23 mouse cellular contexts compared by ENCODE assay signal in genomic region chr17:84226681-84227080, GRCm38 (mm10). TPM values are rescaled to one million over a fixed set of nuclear protein-coding genes. Genes with fewer than 3 reads are reported as not detected.
A peak's percentile ranks its signal among the peaks of the same experiment; 100 is the strongest.
DNase-seq lines count a peak whose midpoint lies in the region; ATAC-seq and TF ChIP-seq lines count a peak whose summit lies in the region.
"Had no signal": no experiment of that assay in that cellular context is flagged by ENCODE, and none has a peak within 500 bp of the region (broad histone marks: within the 10 kb centered on the region; RNA-seq: fewer than 3 reads in every experiment).

No protein-coding gene starts in this region.

- peak overlapping the region; percentile 11; the same call in 1 of the 2 replicates for H3K27ac ChIP-seq in heart, embryonic 12.5 days (ENCODE audit: poor library complexity, severe bottlenecking)
- peak overlapping the region; percentile 58; the same call in 1 of the 2 replicates for H3K27ac ChIP-seq in liver, postnatal 0 days (ENCODE audit: low read depth)
- no peak overlapping the region for H3K27ac ChIP-seq in layer of hippocampus, adult 2 months
- H3K27ac ChIP-seq: embryonic facial prominence, embryonic 13.5 days; forebrain, embryonic 15.5 days; hindbrain, embryonic 10.5 days; hindbrain, postnatal 0 days; limb, embryonic 13.5 days; liver, embryonic 15.5 days; stomach, embryonic 15.5 days had no signal

- H3K4me1 ChIP-seq in heart, embryonic 12.5 days (replicated peaks) = peaks cover 15% of the 10 kb centered on the region
- peaks cover 28% of the 10 kb centered on the region for H3K4me1 ChIP-seq in liver, postnatal 0 days (ENCODE audit: insufficient read depth)
- H3K4me1 ChIP-seq: embryonic facial prominence, embryonic 13.5 days; forebrain, embryonic 15.5 days had no signal

- H3K4me2 ChIP-seq in heart, embryonic 12.5 days = no peak overlapping the region
- H3K4me2 ChIP-seq in liver, postnatal 0 days (ENCODE audit: low read depth, low read length) = no peak overlapping the region
- H3K4me2 ChIP-seq: embryonic facial prominence, embryonic 13.5 days; forebrain, embryonic 15.5 days; kidney, embryonic 15.5 days; limb, embryonic 13.5 days; liver, embryonic 15.5 days; stomach, embryonic 15.5 days had no signal

- H3K9me3 ChIP-seq in heart, embryonic 12.5 days (replicated peaks) = no peaks in the 10 kb centered on the region
- no peaks in the 10 kb centered on the region for H3K9me3 ChIP-seq in liver, postnatal 0 days (ENCODE audit: low read length)
- H3K9me3 ChIP-seq: embryonic facial prominence, embryonic 13.5 days; forebrain, embryonic 15.5 days; heart, embryonic 10.5 days; hindbrain, embryonic 10.5 days; kidney, embryonic 15.5 days; limb, embryonic 13.5 days; liver, embryonic 15.5 days; stomach, embryonic 15.5 days had no signal

- peaks cover 58% of the 10 kb centered on the region for H3K36me3 ChIP-seq in heart, embryonic 12.5 days
- peaks cover 12% of the 10 kb centered on the region; the same call in 1 of the 2 replicates for H3K36me3 ChIP-seq in liver, postnatal 0 days (replicated peaks; ENCODE audit: insufficient read depth, low read length)

- 74% methylated on average over 6 of the region's 6 CpGs for WGBS in heart, embryonic 12.5 days
- 64% methylated on average over 6 of the region's 6 CpGs for WGBS in liver, postnatal 0 days (ENCODE audit: insufficient replicate concordance)

- H3K4me3 ChIP-seq in heart, embryonic 12.5 days = no peak overlapping the region
- no peak overlapping the region for H3K4me3 ChIP-seq in liver, postnatal 0 days (ENCODE audit: low read depth, low read length)
- no peak overlapping the region for H3K4me3 ChIP-seq in layer of hippocampus, adult 2 months
- H3K4me3 ChIP-seq: embryonic facial prominence, embryonic 13.5 days; forebrain, embryonic 15.5 days; heart, embryonic 10.5 days; hindbrain, embryonic 10.5 days; kidney, embryonic 15.5 days; limb, embryonic 13.5 days; liver, embryonic 15.5 days; stomach, embryonic 15.5 days had no signal

- TF ChIP-seq POLR2A in brain, embryonic 14.5 days (IDR thresholded peaks at IDR 0.05; ENCODE audit: borderline replicate concordance, extremely low read depth, insufficient read depth, insufficient read length, poor library complexity, severe bottlenecking) = no peak

- TF ChIP-seq EP300 in liver, postnatal 0 days (IDR thresholded peaks at IDR 0.05; ENCODE audit: low read depth) = no peak

- no peak for DNase-seq in heart, adult 11 months
- no peak for DNase-seq in liver, postnatal 0 days
- DNase-seq in liver = no peak
- DNase-seq in brain, embryonic 14.5 days (ENCODE audit: low read depth) = peak; percentile 34
- DNase-seq in layer of hippocampus, adult 2 months (ENCODE audit: low spot score in 2 of 2) = no peak
- DNase-seq: B cell, adult 2 months; cerebellum, adult 9-11 months; gastrocnemius, postnatal 36 days; lung, postnatal 14 days; retina, postnatal 1 day; thymus, adult 2 months had no signal

- no peak for TF ChIP-seq CTCF in liver, postnatal 0 days (IDR thresholded peaks at IDR 0.05; ENCODE audit: low read depth)
- TF ChIP-seq CTCF in brain, embryonic 14.5 days (IDR thresholded peaks at IDR 0.05; ENCODE audit: borderline replicate concordance, extremely low read depth, insufficient read depth, insufficient read length) = no peak
- no peak for TF ChIP-seq CTCF in layer of hippocampus, adult 2 months (conservative IDR thresholded peaks at IDR 0.05)

- no peaks in the 10 kb centered on the region for H3K27me3 ChIP-seq in heart, embryonic 12.5 days (replicated peaks)
- no peaks in the 10 kb centered on the region for H3K27me3 ChIP-seq in liver, postnatal 0 days (ENCODE audit: insufficient read depth, low read length)
- H3K27me3 ChIP-seq: embryonic facial prominence, embryonic 13.5 days; forebrain, embryonic 15.5 days; kidney, embryonic 15.5 days; limb, embryonic 13.5 days; liver, embryonic 15.5 days; Patski; stomach, embryonic 15.5 days had no signal

- ATAC-seq in heart, embryonic 12.5 days (ENCODE audit: insufficient number of reproducible peaks, low FRiP score) = no peak
- peak; percentile 37 for ATAC-seq in liver, postnatal 0 days
- peak; percentile 53 for ATAC-seq in megakaryocyte, adult 5-6 weeks (ENCODE audit: poor library complexity, severe bottlenecking)
- ATAC-seq: forebrain, embryonic 15.5 days; hindbrain, postnatal 0 days; Patski had no signal

- no peak overlapping the region for H3K9ac ChIP-seq in heart, embryonic 12.5 days
- no peak overlapping the region for H3K9ac ChIP-seq in liver, postnatal 0 days (replicated peaks)
- H3K9ac ChIP-seq: embryonic facial prominence, embryonic 13.5 days; forebrain, embryonic 15.5 days; kidney, embryonic 15.5 days; limb, embryonic 13.5 days; liver, embryonic 15.5 days; stomach, embryonic 15.5 days had no signal

RNA-seq across cellular contexts. Expression of gene Zfp36l2, which starts 38.9 kb away (rescaled TPM):
- polyA plus RNA-seq in heart, embryonic 12.5 days (2016; fragmentation: Nextera tagmentation; extraction: Ambion mirVana) = 10.3 and 10.5 TPM in 2 replicates
- 7.6 and 7.7 TPM in 2 replicates for polyA plus RNA-seq in liver, postnatal 0 days (2015; fragmentation: Nextera tagmentation; extraction: Ambion mirVana)
- polyA plus RNA-seq in brain, embryonic 14.5 days (2012; rRNA removed) = 19.9 and 24.5 TPM in 2 replicates
- total RNA-seq in megakaryocyte, adult 5-6 weeks (2015) = 316 and 357 TPM in 2 replicates
- total RNA-seq in megakaryocyte, adult 5-6 weeks (2017) = 121 and 168 TPM in 2 replicates
- 10 to 100 TPM; 24.7 to 26.1 TPM for total RNA-seq in layer of hippocampus, adult 2 months (2021)
